Mouse (Mus musculus): ENCODE results near the gene Rptor.

- TF ChIP-seq POLR2A (IDR thresholded peaks at IDR 0.05; ENCODE audit: borderline replicate concordance, extremely low read depth, insufficient read depth, insufficient read length, poor library complexity, severe bottlenecking): no peak
- no peak for TF ChIP-seq CTCF (IDR thresholded peaks at IDR 0.05; ENCODE audit: borderline replicate concordance, extremely low read depth, insufficient read depth, insufficient read length)
Measured at GRCm38 (mm10) chr11:119767525-119767924, 164.8 kb downstream of the Rptor start.
